Mouse (Mus musculus): ENCODE data around the gene Ythdf1.

The Ythdf1 gene

GRCm38 (mm10) chr2:180920810-180921400 lies at the start of gene Ythdf1:
TSS of gene Ythdf1 (minus strand) at chr2:180920949.
- DNase-seq: peak; percentile 99

DNA sequence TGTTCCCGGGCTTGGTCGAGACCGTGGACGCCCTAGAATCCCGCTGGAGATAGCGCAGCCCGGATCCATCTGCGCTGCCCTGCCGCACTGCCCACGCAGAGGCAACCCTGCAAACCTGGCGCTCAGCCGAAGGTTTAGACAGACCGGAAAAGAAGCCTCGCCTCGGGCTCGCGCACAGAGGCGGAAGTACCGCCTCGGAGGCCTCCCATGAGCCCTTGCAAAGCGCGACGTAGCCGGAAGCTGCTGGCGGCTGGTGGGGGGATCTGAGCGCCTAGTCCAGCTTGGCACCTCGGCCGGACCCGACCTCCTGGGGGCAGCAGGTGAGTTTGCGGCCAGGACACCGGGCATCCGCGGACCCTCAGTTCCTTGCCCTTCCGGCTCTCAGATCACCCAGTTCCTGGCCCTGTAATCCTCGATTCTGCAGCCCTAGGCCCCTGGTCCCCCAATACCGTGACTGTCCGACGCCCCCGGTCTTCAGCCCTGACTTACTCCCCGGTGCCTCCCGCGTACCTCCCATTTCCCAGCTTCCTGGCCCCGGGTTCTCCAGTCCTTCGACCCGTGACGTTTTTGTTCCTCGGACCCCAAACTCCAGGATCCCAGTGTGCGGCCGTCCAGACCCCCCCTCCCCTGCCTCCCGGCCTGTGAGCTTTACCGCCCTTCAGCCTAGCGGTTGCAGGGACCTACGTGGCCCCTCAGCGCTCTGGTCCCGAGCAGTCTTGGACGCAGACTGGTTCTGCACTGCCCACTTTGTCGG lies 46.4 kb upstream of the Ythdf1 start, which contains the start of gene Arfgap1:
Gene Arfgap1, plus strand, starts transcription at position 216 of the 754 bp plus-strand sequence.
- peak; percentile 91 for DNase-seq

GRCm38 (mm10) chr2:180966092-180966882 lies 45.5 kb upstream of the Ythdf1 start:
- peak; percentile 22 for DNase-seq

DNA sequence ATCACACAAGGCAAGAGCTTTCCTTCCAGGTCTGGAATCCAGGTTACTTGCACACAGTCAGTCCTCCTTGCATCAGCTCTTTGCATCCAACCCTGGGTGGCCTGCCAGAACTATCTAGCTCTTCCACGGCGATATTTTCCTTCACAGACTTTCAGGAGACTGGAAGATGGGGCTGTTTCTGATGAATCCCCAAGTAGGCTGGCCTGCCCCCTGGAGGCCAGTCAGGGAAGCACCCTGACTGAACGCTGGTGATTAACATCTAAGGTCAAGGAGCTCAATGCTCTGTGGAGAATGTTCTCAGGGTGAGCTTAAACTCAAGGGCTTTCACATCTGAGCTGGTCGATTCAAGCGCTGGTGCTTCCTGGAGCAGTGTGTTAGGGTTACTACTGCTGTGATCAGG lies 43.2 kb upstream of the Ythdf1 start:
- peak; percentile 68 for DNase-seq

DNA sequence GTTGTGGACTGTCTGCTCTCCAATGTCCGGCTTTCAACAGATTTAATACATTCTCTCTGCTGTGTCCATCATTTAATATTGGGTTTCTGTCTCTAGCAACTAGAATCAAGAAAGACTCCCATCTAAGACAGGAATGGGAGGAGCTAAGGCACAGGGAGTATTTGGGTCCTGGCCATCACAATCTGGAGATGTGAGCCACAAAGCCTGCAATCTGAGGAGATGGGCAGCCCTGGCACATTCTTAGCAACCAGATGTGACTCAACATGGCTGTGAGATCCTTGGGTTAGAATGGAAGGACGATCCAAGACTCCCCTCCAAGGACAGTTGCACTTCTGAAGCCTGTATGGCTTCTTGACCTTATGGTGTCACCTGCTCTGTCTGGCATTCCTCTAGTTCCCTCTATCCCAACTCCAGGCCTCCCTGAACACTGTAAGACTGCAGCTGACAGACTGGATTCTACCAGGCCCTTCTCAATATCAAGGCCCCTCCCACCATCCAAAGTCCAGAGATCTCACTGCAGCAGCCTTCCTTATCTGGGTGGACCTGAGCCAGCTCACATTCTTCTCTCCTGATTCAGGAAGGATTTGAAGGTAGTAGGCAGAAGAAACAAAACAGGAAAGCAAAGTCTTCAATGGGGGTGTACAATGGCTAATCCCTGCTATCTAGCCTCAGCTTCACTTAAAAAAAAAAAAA lies 42.0 kb upstream of the Ythdf1 start:
- DNase-seq: no peak

GRCm38 (mm10) chr2:180960187-180960586 lies 39.4 kb upstream of the Ythdf1 start:
- no peak for DNase-seq

DNA sequence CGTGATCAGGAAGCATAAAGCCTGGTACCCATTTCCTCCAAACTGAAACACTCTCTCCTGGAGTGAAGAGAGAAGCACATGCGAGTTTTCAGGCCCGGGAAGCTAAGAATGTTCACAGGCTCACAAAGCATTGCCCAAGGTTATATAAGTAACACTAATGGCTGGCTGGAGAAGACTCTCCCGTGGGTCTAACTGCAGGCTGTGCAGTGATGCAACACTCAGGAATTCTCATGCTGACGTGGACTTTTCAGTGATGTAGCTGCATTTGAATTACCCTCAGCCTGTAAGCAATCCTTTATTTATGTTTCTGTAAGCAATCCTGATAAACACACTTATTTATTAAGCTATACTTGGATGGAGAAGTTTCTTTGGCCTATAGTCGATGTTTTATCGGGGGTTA lies 38.9 kb upstream of the Ythdf1 start:
- DNase-seq: no peak

DNA sequence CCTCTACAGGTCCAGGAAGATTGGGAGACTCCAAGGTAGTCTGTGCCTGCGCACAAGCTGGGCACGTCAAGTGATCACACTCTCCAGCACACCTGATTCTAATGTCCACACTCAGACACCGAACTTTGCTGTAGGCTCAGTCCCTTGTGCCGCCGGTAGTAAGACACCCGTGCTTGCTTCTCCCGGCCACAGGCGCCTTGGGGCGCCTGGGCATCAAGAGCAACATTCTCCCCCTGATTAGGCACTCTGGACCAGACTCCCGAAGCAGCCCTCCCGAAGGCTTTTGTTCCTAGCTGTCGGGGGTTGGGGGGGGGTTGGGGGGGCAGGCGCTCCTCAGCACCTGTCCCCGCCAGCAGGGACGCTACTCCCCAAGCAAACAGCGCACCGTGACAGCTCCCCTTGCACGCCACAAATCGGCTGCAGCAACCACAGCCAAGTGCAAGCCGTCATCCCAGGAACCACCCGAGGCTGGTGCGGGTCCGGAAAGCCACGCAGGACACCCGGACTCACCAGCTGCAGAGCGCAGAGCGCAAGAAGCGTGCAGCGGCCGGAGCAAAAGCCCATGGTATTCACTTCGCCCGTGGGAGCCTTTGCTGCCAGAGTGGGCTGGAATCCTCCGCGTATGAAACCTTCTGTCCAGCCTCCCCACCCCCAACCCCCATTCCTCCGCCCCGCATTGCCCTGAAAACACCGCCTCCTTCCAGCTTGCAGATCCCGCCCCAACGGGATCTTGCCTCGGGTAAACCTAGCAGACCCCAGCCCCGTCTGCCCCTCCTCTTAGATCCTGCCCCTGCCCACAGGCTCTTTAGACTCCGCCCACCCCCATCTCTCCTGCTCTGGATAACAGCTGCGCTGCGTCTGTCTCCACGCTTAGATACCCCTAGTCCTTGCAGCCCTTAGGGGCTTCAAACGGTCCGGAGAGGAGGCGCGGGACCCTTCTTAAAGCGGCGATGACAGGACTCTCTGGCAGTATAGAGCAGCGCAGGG lies 33.6 kb upstream of the Ythdf1 start, which contains the start of gene Nkain4:
Gene Nkain4, minus strand, starts transcription at position 639 of the 987 bp plus-strand sequence.
- DNase-seq: peak; percentile 60

GRCm38 (mm10) chr2:180953638-180954037 lies 32.9 kb upstream of the Ythdf1 start:
- no peak for DNase-seq

DNA sequence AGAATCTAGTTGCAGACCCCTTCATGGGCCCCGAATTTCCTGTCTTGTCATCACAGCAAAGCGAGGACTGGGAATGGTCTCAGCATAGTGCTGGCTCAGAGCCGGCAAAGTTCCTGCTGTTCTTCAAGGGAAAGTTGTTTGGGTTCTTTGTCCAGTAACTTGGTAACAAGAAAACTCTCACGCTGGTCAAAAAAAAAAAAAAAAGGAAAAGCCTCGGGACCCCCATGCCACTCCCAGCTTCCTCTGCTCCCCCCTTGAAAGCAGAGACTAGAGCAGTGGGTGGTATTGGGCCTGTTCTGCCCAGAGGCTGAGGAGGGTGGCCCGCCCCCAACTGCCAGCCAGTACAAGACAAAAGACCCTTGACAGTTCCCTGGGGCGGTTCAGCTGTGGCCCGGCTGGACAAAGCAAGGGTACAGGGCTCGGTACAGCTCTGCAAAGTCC lies 32.0 kb upstream of the Ythdf1 start:
- DNase-seq: no peak

DNA sequence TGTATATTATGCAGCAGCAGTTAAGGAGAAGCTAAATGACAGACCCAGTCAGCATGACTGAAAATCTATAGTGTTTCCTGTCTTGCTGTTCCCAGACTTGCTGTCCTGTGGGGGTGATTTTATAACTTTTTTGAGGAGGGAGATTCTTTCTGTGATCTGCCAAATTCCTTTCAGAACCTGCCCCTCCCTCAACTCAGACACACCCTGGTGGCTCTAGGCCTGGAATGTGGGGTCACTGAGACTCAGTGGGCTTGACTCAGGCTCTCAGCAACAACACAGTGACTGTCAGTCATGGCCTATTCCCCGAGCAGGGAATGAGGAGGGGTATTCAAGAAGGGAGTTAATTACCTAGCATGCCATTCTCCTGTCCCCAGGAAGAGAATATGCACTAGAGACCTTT lies 29.2 kb upstream of the Ythdf1 start:
- DNase-seq: no peak

DNA sequence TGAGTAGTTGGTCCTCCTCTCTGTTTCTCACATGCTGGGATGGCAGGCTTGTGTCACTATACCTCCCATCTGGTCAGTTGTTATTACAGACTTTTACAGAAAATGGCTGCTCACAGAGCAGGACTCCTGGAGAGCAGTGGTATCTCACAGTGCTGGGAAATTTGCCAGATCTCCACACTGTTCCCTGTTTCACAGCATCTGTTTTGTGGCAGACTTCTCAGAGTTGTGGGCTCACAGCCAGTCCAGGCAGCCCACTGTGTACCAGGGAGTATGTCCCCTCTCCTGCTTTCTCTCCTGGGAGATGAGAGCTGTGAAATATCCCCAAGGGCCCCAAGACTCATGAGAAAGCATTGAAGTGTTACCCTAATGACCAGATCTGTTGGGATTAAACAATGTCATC lies 21.1 kb upstream of the Ythdf1 start:
- DNase-seq: no peak

GRCm38 (mm10) chr2:180940187-180940586 lies 19.4 kb upstream of the Ythdf1 start:
- DNase-seq: no peak

GRCm38 (mm10) chr2:180932418-180932817 lies 11.7 kb upstream of the Ythdf1 start:
- DNase-seq: no peak

- DNase-seq: no peak
Observed at GRCm38 (mm10) chr2:180928723-180929122, 8.0 kb upstream of the Ythdf1 start, which contains the start of gene Birc7. TSS of gene Birc7 (plus strand) at chr2:180929023.

DNA sequence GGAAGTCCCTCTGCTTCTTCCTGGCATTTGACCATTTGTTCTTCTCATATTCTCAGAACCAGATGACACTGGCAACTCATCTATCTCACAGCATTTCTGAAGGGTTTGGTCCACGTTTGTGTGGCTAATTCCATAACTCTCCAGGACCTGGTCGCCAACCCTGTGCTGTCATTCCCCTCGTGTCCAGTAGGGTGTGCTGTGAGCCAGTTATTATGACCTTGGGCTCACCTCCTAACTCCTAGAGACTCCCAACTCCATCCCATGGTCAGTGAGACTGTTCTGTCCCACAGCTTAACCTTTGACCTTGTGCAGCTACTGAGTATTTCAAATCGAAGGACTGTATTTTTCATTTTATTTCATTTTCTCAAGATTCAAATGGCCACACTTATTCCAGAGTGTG lies 4.4 kb upstream of the Ythdf1 start:
- DNase-seq: peak; percentile 69

- DNase-seq: no peak
Observed at GRCm38 (mm10) chr2:180922739-180923138, 2.0 kb upstream of the Ythdf1 start.

DNA sequence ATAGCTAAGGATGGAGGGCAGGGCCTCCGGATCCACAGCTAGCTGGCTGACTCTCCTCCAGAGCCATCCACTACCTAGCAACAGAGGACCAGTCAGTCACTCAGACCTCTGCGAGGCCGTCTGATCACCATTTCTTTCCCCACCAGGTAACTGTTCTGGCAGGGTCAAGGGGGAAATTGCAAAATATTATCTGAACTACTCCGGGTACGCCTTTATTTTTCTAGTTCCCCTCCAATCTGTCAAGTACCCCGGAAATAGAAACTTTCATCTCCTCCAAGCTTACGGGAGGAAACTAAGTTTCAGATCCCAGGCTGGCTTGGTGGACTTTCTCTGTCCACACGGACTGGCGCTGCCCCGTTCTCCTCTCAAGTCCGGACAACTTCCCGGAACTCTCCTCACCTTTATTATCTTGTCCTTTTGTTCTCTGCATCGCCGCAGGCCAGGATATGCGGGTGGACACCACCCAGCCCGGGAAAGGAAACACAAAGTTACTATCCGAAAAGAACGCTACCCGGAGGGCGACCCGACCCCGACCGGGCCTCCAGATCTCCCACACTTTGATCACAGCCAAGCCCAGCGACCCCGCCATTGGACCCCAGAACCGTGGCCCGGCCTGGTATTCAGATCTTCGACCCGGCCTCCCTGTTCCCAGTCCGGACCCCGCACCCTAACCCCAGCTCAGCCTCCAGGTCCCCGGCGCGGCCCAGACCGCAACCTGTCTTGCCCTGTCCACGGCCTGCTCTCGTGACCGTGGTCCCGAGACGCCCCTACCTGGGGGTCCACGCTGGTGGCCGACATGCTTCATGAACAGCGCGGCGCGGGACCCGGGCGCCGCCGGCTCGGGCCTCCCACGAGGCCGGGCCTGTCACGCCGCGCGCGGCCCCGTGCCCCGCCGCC lies 588 bp downstream of the Ythdf1 start:
- peak; percentile 31 for DNase-seq

DNA sequence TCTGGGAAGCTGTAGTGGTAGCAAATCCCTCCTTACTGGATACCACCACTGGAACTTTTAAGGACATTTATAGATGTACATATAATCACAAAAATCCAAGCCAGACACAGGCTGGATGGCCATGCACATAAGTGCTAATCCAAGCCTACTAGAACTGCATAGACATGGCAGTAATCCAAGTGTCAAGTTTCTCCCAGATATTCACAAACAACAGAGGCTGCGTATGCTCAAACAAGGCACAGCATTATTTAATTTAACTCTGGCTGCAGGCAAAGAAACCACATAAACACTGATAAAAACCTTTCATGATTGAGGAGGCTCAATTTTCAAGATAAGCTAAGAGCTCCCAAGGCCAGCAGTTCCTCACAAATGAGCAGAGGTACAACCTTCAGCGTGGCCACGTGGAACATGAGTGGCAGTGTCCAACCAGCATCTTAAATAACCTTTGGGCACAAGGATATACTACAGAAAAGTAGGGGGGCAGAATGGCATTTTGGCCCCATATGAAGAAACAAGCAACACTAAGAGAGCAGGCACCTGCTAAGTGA lies 4.8 kb downstream of the Ythdf1 start:
- DNase-seq: no peak

DNA sequence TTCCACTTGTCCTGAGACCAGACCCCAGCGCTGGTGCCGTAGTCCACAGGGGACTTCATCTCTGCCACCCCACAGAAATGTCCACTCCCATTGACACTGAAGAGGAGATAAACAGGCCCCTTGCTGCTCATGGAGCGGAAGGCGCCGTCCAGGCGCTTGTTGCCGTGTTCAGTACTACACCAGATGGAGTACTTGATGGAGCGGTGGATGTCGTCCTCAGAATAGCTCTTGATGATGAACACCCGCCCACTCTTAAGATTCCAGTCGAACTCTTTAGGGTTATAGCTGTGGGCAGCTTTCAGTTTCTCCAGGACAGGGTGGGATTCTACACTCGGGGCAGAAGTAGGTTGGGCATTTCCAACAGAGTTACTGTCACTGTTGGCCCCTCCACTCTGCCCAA lies 9.8 kb downstream of the Ythdf1 start:
- DNase-seq: no peak
